Mouse (Mus musculus): Measurements from ENCODE around the gene Klk10.
A peak's percentile ranks its signal among the peaks of the same experiment; 100 is the strongest.

Gene Klk10

GRCm38 (mm10) chr7:43796355-43796754 is 15.5 kb downstream of the Klk10 start:
- DNase-seq (ENCODE audit: low spot score): no peak

- peak; percentile 61 for DNase-seq (ENCODE audit: low spot score)
Observed at GRCm38 (mm10) chr7:43797333-43797769, 16.5 kb downstream of the Klk10 start, which contains the start of gene Klk8. Gene Klk8, plus strand, starts transcription at chr7:43797577.

DNA sequence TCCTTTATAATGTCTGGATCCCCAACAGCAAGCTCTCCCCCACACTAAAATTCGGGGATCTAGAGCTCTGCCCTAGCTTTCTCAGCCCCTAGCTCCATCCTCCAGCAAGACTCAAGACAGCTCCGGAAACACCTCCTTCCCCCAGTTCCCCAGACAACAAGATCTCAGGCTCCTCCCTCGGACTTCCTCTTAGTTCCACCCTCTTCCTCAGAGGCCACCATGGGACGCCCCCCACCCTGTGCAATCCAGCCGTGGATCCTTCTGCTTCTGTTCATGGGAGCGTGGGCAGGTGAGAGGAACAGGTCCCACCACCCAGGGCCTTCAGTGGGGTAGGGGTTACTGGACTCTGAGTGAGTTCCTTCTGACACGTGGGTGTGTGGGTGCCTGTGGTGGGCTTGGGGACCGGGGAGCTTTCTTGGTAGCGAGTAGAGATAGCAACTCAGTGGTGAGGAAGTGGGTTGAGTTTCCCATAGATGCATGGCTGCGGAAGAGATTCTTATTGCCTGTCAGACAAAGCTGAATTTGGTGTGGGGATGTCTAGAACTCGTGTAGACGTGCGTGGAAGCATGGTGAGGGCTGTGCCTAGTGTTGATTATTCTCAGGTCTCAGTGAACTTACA is 17.1 kb downstream of the Klk10 start:
- no peak for DNase-seq (ENCODE audit: low spot score)

GRCm38 (mm10) chr7:43799876-43800275 is 19.0 kb downstream of the Klk10 start:
- DNase-seq (ENCODE audit: low spot score): no peak

DNA sequence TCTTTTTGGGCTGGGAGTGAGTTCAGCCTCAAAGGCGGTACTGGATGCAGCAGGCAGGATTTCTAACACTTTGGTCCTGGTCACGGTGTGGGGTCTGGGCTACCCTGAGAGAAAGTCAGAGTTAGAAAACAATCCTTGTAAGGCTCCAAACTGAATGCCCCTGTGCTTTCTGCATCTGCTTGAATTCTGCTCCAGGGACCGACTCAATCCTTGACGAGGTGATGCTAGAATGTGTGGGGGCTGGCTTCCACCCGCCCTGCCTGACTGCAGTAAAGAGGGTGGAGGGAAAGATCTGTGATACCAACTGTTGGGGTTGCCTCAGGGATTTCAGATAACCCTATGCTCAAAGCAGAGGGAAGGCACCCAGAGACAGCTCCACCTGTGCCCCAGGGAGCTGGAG is 30.2 kb downstream of the Klk10 start, which contains the start of gene Klk7:
TSS of gene Klk7 (plus strand) at position 301 of the 400 bp plus-strand sequence.
- no peak for DNase-seq (ENCODE audit: low spot score)

DNA sequence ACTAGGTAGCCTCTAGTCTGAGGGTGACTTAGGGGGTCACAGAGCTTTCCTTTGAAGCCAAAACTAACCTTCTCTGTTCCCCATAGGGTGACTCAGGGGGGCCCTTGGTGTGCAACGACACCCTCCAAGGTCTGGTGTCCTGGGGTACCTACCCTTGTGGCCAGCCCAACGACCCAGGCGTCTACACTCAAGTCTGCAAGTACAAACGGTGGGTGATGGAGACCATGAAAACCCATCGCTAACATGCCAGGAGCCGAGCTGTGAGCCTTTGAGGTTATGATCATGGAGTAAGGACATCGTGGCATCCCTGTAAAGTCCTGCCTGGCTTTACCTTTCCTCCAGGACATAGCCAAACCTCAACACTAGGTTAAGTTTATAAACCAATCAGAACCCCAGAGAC is 34.4 kb downstream of the Klk10 start:
- DNase-seq (ENCODE audit: low spot score): no peak

GRCm38 (mm10) chr7:43816746-43817145 is 35.9 kb downstream of the Klk10 start:
- no peak for DNase-seq (ENCODE audit: low spot score)

DNA sequence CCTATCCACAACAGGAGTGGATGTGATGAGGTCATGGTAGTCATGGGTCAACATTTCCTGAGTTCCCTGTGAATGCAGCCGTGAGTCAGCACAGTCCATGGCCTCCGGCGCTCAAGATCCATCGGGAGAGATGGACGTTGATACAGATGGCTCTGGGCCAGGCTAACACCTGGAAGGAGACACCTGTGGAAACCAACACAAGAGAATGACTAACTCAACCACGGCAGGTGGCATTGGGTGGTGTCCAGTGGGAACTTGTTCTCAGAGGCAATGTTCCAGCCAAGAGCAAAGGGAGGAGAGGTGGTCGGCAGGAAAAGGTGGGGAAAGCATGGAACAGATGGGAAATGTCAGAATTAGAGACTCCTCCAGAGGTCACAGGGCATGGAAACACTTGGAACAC is 40.7 kb downstream of the Klk10 start:
- DNase-seq (ENCODE audit: low spot score): no peak

GRCm38 (mm10) chr7:43824199-43824598 is 43.4 kb downstream of the Klk10 start, which contains the start of gene Klk6:
Gene Klk6, plus strand, starts transcription at chr7:43824499.
- DNase-seq (ENCODE audit: low spot score): no peak

- no peak for DNase-seq (ENCODE audit: low spot score)
Observed at GRCm38 (mm10) chr7:43826056-43826455, 45.2 kb downstream of the Klk10 start.

DNA sequence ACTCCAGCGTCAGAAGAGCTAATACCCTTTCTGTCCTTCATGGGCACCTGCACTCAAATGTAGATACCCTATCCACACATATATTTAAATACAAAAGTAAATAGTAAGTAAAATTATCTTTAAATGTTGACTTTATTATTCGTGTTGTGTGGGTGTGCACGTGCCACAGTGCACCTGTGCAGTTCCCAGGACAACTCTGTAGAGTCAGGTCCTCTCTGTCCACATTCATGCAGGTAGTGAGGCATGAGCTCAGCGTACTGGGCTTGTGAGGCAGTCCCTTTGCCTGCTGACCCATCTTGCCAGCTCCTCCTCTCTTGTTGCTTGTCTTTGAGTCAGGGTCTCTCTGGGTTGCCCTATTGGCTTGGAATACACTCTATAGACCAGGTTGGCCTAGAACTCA is 46.9 kb downstream of the Klk10 start:
- no peak for DNase-seq (ENCODE audit: low spot score)

DNA sequence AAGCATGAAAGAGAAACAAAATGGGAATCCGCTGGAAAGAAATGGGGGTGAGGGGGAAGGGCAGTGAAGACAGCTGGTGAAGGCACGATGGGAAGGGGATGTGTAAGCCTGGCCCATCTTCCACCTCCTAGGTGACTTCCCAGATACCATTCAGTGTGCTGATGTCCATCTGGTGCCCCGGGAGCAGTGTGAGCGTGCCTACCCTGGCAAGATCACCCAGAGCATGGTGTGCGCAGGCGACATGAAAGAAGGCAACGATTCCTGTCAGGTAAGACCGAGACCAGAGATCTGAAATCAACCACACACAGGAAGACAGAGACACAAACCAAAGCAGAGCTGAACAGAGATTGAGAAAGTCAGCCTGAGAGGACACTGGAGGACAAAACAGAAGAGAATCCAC is 48.2 kb downstream of the Klk10 start:
- DNase-seq (ENCODE audit: low spot score): no peak

Measured in testis, postnatal 10 days (tissue).